Mouse (Mus musculus): ENCODE data around the gene Cenpb.

GRCm38 (mm10) chr2:131223569-131223968 lies 43.7 kb upstream of the Cenpb start:
- TF ChIP-seq EP300 (IDR thresholded peaks at IDR 0.05) (no peak), CTCF (IDR thresholded peaks at IDR 0.05) (no peak)

All from lung, postnatal 0 days (tissue).